Mouse (Mus musculus): ENCODE measurements at regions not wholly inside any gene's neighbourhood (a gene's known extent, or its start where the extent isn't known, plus 50 kb on each side); places are given as distances from the start of the nearest gene placed in this dataset.

- 87% methylated on average over 1 of the region's 1 CpGs for WGBS
- Histone ChIP-seq H3K27me3 (ENCODE audit: control insufficient read depth, insufficient read depth, low read length) (no peaks in the 10 kb centered on the region), H3K4me1 (ENCODE audit: control insufficient read depth, insufficient read depth, low read length) (no peaks in the 10 kb centered on the region; the same call in 1 of the 2 replicates), H3K36me3 (ENCODE audit: control insufficient read depth, insufficient read depth, low read length) (no peaks in the 10 kb centered on the region), H3K9ac (ENCODE audit: low read depth, low read length, severe bottlenecking) (no peak overlapping the region), H3K27ac (replicated peaks; ENCODE audit: low read depth, low read length) (no peak overlapping the region), H3K4me2 (replicated peaks; ENCODE audit: low read depth, low read length, severe bottlenecking) (no peak overlapping the region), H3K4me3 (replicated peaks; ENCODE audit: low read length) (no peak overlapping the region), H3K9me3 (ENCODE audit: control insufficient read depth, low read length) (no peaks in the 10 kb centered on the region)
- no peak for TF ChIP-seq POLR2A (IDR thresholded peaks at IDR 0.05; ENCODE audit: borderline replicate concordance, extremely low read depth, insufficient read depth, insufficient read length)
- DNase-seq (ENCODE audit: low spot score) = no peak
- ATAC-seq (ENCODE audit: low FRiP score, low read depth) = no peak
Observed at GRCm38 (mm10) chr1:154255971-154256370, 55.0 kb downstream of the Zfp648 start.

GRCm38 (mm10) chr1:154256811-154257210, 55.8 kb downstream of the Zfp648 start:
- H3K27me3 ChIP-seq (ENCODE audit: control insufficient read depth, insufficient read depth, low read length) = no peaks in the 10 kb centered on the region
- H3K27ac ChIP-seq (replicated peaks; ENCODE audit: low read depth, low read length) = no peak overlapping the region
- H3K9me3 ChIP-seq (ENCODE audit: control insufficient read depth, low read length) = no peaks in the 10 kb centered on the region
- TF ChIP-seq POLR2A (IDR thresholded peaks at IDR 0.05; ENCODE audit: borderline replicate concordance, extremely low read depth, insufficient read depth, insufficient read length) = no peak
- no peak for DNase-seq (ENCODE audit: low spot score)
- H3K36me3 ChIP-seq (ENCODE audit: control insufficient read depth, insufficient read depth, low read length) = no peaks in the 10 kb centered on the region
- no peaks in the 10 kb centered on the region; the same call in 1 of the 2 replicates for H3K4me1 ChIP-seq (ENCODE audit: control insufficient read depth, insufficient read depth, low read length)
- no peak overlapping the region for H3K4me3 ChIP-seq (replicated peaks; ENCODE audit: low read length)
- H3K9ac ChIP-seq (ENCODE audit: low read depth, low read length, severe bottlenecking) = no peak overlapping the region
- no peak for ATAC-seq (ENCODE audit: low FRiP score, low read depth)
- WGBS = 90% methylated on average over 15 of the region's 15 CpGs
- no peak overlapping the region for H3K4me2 ChIP-seq (replicated peaks; ENCODE audit: low read depth, low read length, severe bottlenecking)

- Histone ChIP-seq H3K4me3 (replicated peaks; ENCODE audit: low read length) (no peak overlapping the region), H3K36me3 (ENCODE audit: control insufficient read depth, insufficient read depth, low read length) (no peaks in the 10 kb centered on the region), H3K27me3 (ENCODE audit: control insufficient read depth, insufficient read depth, low read length) (no peaks in the 10 kb centered on the region), H3K9ac (ENCODE audit: low read depth, low read length, severe bottlenecking) (no peak overlapping the region), H3K4me2 (replicated peaks; ENCODE audit: low read depth, low read length, severe bottlenecking) (no peak overlapping the region), H3K27ac (replicated peaks; ENCODE audit: low read depth, low read length) (no peak overlapping the region), H3K9me3 (ENCODE audit: control insufficient read depth, low read length) (no peaks in the 10 kb centered on the region), H3K4me1 (ENCODE audit: control insufficient read depth, insufficient read depth, low read length) (no peaks in the 10 kb centered on the region; the same call in 1 of the 2 replicates)
- 52% methylated on average over 3 of the region's 3 CpGs for WGBS
- ATAC-seq (ENCODE audit: low FRiP score, low read depth) = no peak
- DNase-seq (ENCODE audit: low spot score) = peak; percentile 13
- no peak for TF ChIP-seq POLR2A (IDR thresholded peaks at IDR 0.05; ENCODE audit: borderline replicate concordance, extremely low read depth, insufficient read depth, insufficient read length)
Observed at GRCm38 (mm10) chr1:154258511-154258910, 57.5 kb downstream of the Zfp648 start.

GRCm38 (mm10) chr1:154260393-154260792, 59.4 kb downstream of the Zfp648 start:
- Histone ChIP-seq H3K9ac (ENCODE audit: low read depth, low read length, severe bottlenecking) (no peak overlapping the region), H3K4me1 (ENCODE audit: control insufficient read depth, insufficient read depth, low read length) (no peaks in the 10 kb centered on the region; the same call in 1 of the 2 replicates), H3K4me3 (replicated peaks; ENCODE audit: low read length) (no peak overlapping the region), H3K36me3 (ENCODE audit: control insufficient read depth, insufficient read depth, low read length) (no peaks in the 10 kb centered on the region), H3K27me3 (ENCODE audit: control insufficient read depth, insufficient read depth, low read length) (no peaks in the 10 kb centered on the region), H3K27ac (replicated peaks; ENCODE audit: low read depth, low read length) (no peak overlapping the region), H3K4me2 (replicated peaks; ENCODE audit: low read depth, low read length, severe bottlenecking) (no peak overlapping the region), H3K9me3 (ENCODE audit: control insufficient read depth, low read length) (no peaks in the 10 kb centered on the region)
- TF ChIP-seq POLR2A (IDR thresholded peaks at IDR 0.05; ENCODE audit: borderline replicate concordance, extremely low read depth, insufficient read depth, insufficient read length) = no peak
- ATAC-seq (ENCODE audit: low FRiP score, low read depth) (no peak), DNase-seq (ENCODE audit: low spot score) (no peak)
- WGBS = 81% methylated on average over 5 of the region's 5 CpGs

DNA sequence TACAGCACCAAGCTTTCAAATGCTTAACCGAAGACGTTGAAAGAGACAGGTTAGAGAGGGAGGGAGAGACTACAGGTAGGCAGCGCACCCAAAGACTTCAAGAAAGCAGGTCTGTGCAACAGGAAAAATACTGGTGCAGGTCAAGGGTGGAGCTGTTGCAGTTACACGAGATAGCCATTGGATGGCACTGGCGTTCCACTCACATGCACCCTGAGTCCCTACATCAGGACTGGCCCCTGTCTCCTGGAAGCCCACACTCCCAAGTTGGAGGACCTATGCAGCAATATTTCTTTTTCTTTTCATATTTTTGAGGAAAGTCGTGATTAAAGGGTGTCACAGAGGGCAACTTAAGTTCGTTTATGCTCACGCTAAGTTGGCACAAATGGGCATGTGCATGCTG, 80.5 kb downstream of the Zfp648 start:
- Histone ChIP-seq H3K4me2 (replicated peaks; ENCODE audit: low read depth, low read length, severe bottlenecking) (no peak overlapping the region), H3K27ac (replicated peaks; ENCODE audit: low read depth, low read length) (no peak overlapping the region), H3K4me3 (replicated peaks; ENCODE audit: low read length) (no peak overlapping the region), H3K36me3 (ENCODE audit: control insufficient read depth, insufficient read depth, low read length) (no peaks in the 10 kb centered on the region), H3K9ac (ENCODE audit: low read depth, low read length, severe bottlenecking) (no peak overlapping the region), H3K4me1 (ENCODE audit: control insufficient read depth, insufficient read depth, low read length) (no peaks in the 10 kb centered on the region), H3K9me3 (ENCODE audit: control insufficient read depth, low read length) (no peaks in the 10 kb centered on the region), H3K27me3 (ENCODE audit: control insufficient read depth, insufficient read depth, low read length) (no peaks in the 10 kb centered on the region)
- 24% methylated on average over 8 of the region's 8 CpGs for whole genome bisulfite sequencing
- ATAC-seq (ENCODE audit: low FRiP score, low read depth) = no peak
- no peak for TF ChIP-seq POLR2A (IDR thresholded peaks at IDR 0.05; ENCODE audit: borderline replicate concordance, extremely low read depth, insufficient read depth, insufficient read length)
- peak; percentile 69 for DNase-seq (ENCODE audit: low spot score)

DNA sequence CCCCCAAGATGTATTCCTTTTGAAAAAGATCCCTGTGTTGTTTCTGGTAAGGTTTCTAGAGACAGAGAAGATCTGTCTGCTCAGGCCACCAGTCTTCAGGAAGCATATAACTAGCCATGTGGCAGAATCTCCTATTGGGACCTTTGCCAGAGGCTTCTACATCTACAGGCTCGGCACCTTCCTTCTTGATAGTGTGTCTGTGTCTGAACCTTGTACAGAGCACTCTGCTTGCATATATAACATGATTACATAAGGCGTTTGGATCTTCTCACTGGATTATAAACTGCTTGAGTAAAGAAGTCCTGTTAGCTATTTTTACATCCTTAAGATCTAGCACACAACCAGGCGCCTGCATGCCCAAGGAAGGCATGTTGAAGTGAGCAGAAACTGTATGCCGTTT, 85.1 kb downstream of the Zfp648 start:
- TF ChIP-seq POLR2A (IDR thresholded peaks at IDR 0.05; ENCODE audit: borderline replicate concordance, extremely low read depth, insufficient read depth, insufficient read length) = no peak
- WGBS = 72% methylated on average over 4 of the region's 4 CpGs

More for the DNA sequence above, 85.1 kb downstream of the Zfp648 start:
- ATAC-seq (ENCODE audit: low FRiP score, low read depth) (no peak), DNase-seq (ENCODE audit: low spot score) (no peak)
- no peak overlapping the region for H3K9ac ChIP-seq (ENCODE audit: low read depth, low read length, severe bottlenecking)
- no peak overlapping the region for H3K27ac ChIP-seq (replicated peaks; ENCODE audit: low read depth, low read length)
- H3K4me1 ChIP-seq (ENCODE audit: control insufficient read depth, insufficient read depth, low read length) = no peaks in the 10 kb centered on the region
- no peak overlapping the region for H3K4me3 ChIP-seq (replicated peaks; ENCODE audit: low read length)
- no peaks in the 10 kb centered on the region for H3K36me3 ChIP-seq (ENCODE audit: control insufficient read depth, insufficient read depth, low read length)
- H3K27me3 ChIP-seq (ENCODE audit: control insufficient read depth, insufficient read depth, low read length) = no peaks in the 10 kb centered on the region
- H3K4me2 ChIP-seq (replicated peaks; ENCODE audit: low read depth, low read length, severe bottlenecking) = no peak overlapping the region
- no peaks in the 10 kb centered on the region for H3K9me3 ChIP-seq (ENCODE audit: control insufficient read depth, low read length)

Data from limb, embryonic 14.5 days (tissue).